Mouse (Mus musculus) midbrain, embryonic 11.5 days (tissue): ENCODE measurements around the gene Gbx2. TPM values are rescaled to one million over a fixed set of nuclear protein-coding genes. Genes with fewer than 3 reads are reported as not detected.

ENCODE experiments used
- ATAC-seq: fragments of 200-750 bp; cut with Nextera tagmentation; 2 replicates; pipeline ENCODE4 v1.8.0; 2017; ENCODE audit warnings: moderate TSS enrichment, moderate library complexity; ENCODE audit not compliant: low FRiP score
- DNase-seq: peaks from one replicate; pipeline ENCODE4 v3.0.0; 2015; ENCODE audit warnings: low spot score; ENCODE audit errors: missing footprints
- H3K27ac ChIP-seq: fragments of 300-500 bp; sonication (generic); 2 replicates; pipeline ENCODE4 v1.5.1; 2014; ENCODE audit warnings: low read depth, low read length
- H3K27me3 ChIP-seq: fragments of 300-500 bp; sonication (generic); 2 replicates; pipeline ENCODE4 v1.6.1; 2014; ENCODE audit warnings: mild to moderate bottlenecking, low read length, moderate library complexity, mixed read lengths; ENCODE audit not compliant: control insufficient read depth, insufficient read depth
- H3K36me3 ChIP-seq: fragments of 300-500 bp; sonication (generic); 2 replicates; pipeline ENCODE4 v1.6.1; 2014; ENCODE audit warnings: mild to moderate bottlenecking, low read length, moderate library complexity, mixed read lengths; ENCODE audit not compliant: control insufficient read depth, insufficient read depth
- H3K4me1 ChIP-seq: fragments of 300-500 bp; sonication (generic); 2 replicates; pipeline ENCODE4 v1.6.1; 2014; ENCODE audit warnings: low read length; ENCODE audit not compliant: control insufficient read depth, insufficient read depth
- H3K4me2 ChIP-seq: fragments of 300-500 bp; sonication (generic); 2 replicates; pipeline ENCODE4 v1.6.1; 2014; ENCODE audit warnings: mild to moderate bottlenecking, moderate library complexity
- H3K4me3 ChIP-seq: fragments of 300-500 bp; sonication (generic); 2 replicates; pipeline ENCODE4 v1.5.1; 2014; ENCODE audit warnings: low read depth, low read length
- H3K9ac ChIP-seq: fragments of 300-500 bp; sonication (generic); 2 replicates; pipeline ENCODE4 v1.6.1; 2014; ENCODE audit warnings: low read length
- H3K9me3 ChIP-seq: fragments of 300-500 bp; sonication (generic); 2 replicates; pipeline ENCODE4 v1.6.1; 2016; ENCODE audit warnings: low read length; ENCODE audit not compliant: control insufficient read depth
- WGBS: fragments of 180-500 bp; shearing (Covaris S2); extraction: QIAGEN DNeasy Blood & Tissue Kit; methylation state at CpG from one replicate; pipeline ENCODE4 v1.1.7; 2014; 5-methylcytosine and 5-hydroxymethylcytosine counted together
- polyA plus RNA-seq: library from polyadenylated mRNA; unstranded; fragments of >200 nt; fragmentation: Nextera tagmentation; extraction: Ambion mirVana; gene quantifications from 2 replicates; pipeline ENCODE4 v1.2.1, GENCODE M21; 2014

Gene Gbx2
- polyA plus RNA-seq, 1 experiment from 2014 or later = 9.6 TPM

DNA sequence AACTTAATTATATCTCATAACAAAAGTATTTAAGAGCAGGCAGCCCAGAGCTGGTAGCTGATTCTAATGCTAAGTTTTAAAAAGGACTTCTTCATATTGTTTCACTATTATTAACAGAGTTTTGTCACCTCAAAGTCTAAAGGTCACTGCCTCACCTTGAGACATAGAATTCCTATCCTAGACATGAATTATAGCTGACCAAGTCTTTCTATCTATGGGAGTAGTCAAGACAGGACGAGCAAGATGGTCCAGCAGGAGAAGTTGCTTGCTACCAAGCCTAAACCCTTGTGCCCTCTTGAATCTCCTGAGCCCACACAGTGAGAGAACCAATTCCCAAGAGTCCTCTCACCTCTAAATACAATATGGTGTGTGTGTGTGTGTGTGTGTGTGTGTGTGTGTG is 28.3 kb downstream of the Gbx2 start:
- Histone ChIP-seq H3K4me3 (no peak overlapping the region), H3K9me3 (peaks cover 5% of the 10 kb centered on the region), H3K4me1 (no peaks in the 10 kb centered on the region), H3K36me3 (no peaks in the 10 kb centered on the region), H3K27ac (no peak overlapping the region), H3K9ac (no peak overlapping the region), H3K27me3 (no peaks in the 10 kb centered on the region), H3K4me2 (no peak overlapping the region)
- no peak for DNase-seq
- 85% methylated on average over 1 of the region's 1 CpGs for WGBS
- no peak for ATAC-seq

GRCm38 (mm10) chr1:89902236-89902635 is 28.7 kb downstream of the Gbx2 start:
- WGBS = 94% methylated on average over 2 of the region's 2 CpGs
- no peaks in the 10 kb centered on the region for H3K36me3 ChIP-seq
- no peak for ATAC-seq
- H3K27me3 ChIP-seq = no peaks in the 10 kb centered on the region
- H3K4me2 ChIP-seq = no peak overlapping the region
- no peak for DNase-seq
- H3K4me3 ChIP-seq = no peak overlapping the region
- H3K9ac ChIP-seq = no peak overlapping the region
- H3K27ac ChIP-seq = no peak overlapping the region
- no peaks in the 10 kb centered on the region for H3K4me1 ChIP-seq
- peaks cover 5% of the 10 kb centered on the region for H3K9me3 ChIP-seq

- no peak overlapping the region for H3K9ac ChIP-seq
- no peak for ATAC-seq
Observed at GRCm38 (mm10) chr1:89901381-89901780, 29.6 kb downstream of the Gbx2 start.

DNA sequence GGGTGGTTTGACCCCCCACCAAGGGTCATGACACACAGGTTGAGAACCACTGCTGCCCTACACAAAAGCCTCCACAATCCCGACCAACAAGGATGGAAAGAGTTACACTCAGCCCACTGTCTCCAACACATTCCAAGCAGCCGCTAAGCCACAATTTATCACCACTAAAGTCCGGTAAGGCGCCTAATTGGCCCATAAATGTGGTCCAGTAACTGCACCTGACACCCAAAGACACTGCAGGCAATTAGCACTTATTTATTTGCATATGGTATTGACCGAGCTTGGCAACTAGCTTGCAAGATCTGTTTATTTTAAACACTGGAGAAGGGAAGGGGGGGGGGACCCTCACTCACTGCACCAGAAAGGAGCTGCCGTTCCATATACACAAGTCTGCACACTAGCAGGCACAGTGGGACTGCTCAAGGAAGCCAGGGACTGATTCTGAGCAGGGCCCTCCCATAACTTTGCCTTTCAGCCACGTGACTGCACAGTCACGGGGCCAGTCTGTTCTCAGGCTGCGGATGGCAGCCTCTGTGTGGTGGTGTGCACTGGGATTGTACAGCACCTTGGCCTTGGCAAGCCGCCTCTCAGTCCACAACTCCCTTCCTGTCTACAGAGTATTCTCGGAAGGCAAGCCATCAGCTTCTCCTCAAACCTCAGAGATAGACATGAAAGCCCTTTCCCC is 31.1 kb downstream of the Gbx2 start:
- Histone ChIP-seq H3K4me2 (no peak overlapping the region), H3K36me3 (no peaks in the 10 kb centered on the region), H3K4me1 (no peaks in the 10 kb centered on the region), H3K4me3 (no peak overlapping the region), H3K27me3 (no peaks in the 10 kb centered on the region), H3K27ac (no peak overlapping the region), H3K9me3 (no peaks in the 10 kb centered on the region), H3K9ac (no peak overlapping the region)
- DNase-seq = no peak
- ATAC-seq = no peak
- WGBS = 83% methylated on average over 11 of the region's 11 CpGs

More at GRCm38 (mm10) chr1:89901381-89901780, 29.6 kb downstream of the Gbx2 start:
- DNase-seq = no peak
- no peaks in the 10 kb centered on the region for H3K4me1 ChIP-seq
- H3K27ac ChIP-seq = no peak overlapping the region
- 82% methylated on average over 4 of the region's 4 CpGs for whole genome bisulfite sequencing
- no peaks in the 10 kb centered on the region for H3K36me3 ChIP-seq
- H3K27me3 ChIP-seq = no peaks in the 10 kb centered on the region
- no peak overlapping the region for H3K4me2 ChIP-seq
- H3K4me3 ChIP-seq = no peak overlapping the region
- peaks cover 3% of the 10 kb centered on the region for H3K9me3 ChIP-seq

DNA sequence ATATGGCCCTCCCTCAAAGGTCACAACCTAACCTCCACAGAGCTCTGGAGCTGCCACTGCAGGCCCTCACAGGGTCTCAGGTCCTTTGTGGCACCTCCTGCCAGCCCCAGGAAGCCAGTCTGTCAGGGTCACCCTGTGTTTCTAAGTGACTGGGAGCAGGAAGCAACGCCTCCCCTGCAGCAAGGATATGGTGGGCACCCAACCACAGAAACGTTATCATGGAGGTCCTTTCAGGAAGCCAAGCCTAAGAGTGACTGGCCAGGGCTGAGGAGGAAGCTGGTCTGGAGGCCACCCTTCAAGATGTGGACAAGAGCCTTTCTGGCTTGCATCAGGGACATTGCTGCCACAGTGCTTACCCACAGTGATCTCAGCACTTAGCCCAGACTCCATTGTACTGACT is 31.9 kb downstream of the Gbx2 start:
- no peaks in the 10 kb centered on the region for H3K4me1 ChIP-seq
- no peak overlapping the region for H3K4me3 ChIP-seq
- H3K27me3 ChIP-seq = no peaks in the 10 kb centered on the region
- WGBS = 85% methylated on average over 2 of the region's 2 CpGs
- H3K4me2 ChIP-seq = no peak overlapping the region
- no peaks in the 10 kb centered on the region for H3K9me3 ChIP-seq
- H3K9ac ChIP-seq = no peak overlapping the region
- ATAC-seq (no peak), DNase-seq (no peak)
- no peak overlapping the region for H3K27ac ChIP-seq
- no peaks in the 10 kb centered on the region for H3K36me3 ChIP-seq

DNA sequence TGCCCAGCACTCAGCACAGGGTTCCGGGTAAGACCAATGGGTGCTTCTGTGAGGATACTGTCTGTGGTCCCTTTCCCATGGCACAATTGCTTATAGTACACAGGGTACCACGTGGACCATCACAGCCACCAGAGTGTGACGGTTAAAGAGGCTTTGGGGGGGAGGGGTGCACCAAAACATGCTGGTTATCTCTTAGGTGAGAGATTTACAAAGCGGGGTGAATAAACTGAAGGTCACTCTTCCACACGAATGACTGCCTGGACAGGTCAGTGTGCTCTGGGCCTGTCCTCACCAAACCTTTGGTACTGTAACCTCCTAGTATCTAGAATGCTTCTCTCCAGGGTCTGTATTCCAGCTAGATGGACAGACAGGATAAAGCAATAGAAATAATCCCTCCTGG is 35.2 kb downstream of the Gbx2 start:
- ATAC-seq (no peak), DNase-seq (no peak)
- WGBS = 86% methylated on average over 5 of the region's 5 CpGs
- Histone ChIP-seq H3K9ac (no peak overlapping the region), H3K27ac (no peak overlapping the region), H3K4me2 (no peak overlapping the region), H3K36me3 (no peaks in the 10 kb centered on the region), H3K4me3 (no peak overlapping the region), H3K27me3 (no peaks in the 10 kb centered on the region), H3K9me3 (no peaks in the 10 kb centered on the region), H3K4me1 (peaks cover 10% of the 10 kb centered on the region)

DNA sequence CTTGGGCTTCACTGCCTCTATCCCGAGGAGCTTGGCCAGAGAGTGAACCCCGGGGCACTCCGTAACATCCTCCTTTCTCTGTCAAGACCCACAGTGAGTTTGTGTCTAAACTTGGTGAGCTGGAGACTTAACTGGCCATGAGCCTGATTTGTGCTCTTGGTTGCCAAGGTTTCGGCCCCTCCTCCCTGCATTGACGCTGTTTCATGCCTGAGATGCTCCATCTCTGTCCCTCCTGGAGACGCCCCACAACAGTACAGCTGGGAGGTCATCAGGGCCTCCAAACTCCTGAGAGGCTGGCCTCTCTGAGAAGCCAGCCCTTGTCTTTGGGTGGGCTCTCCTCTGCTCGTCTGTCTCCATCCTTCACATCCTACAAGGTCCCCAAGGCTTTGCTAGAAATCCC is 38.7 kb downstream of the Gbx2 start:
- no peak overlapping the region for H3K27ac ChIP-seq
- ATAC-seq = peak; percentile 35; the same call in 1 of the 2 replicates

GRCm38 (mm10) chr1:89891400-89891799 is 39.6 kb downstream of the Gbx2 start:
- Histone ChIP-seq H3K36me3 (peaks cover 6% of the 10 kb centered on the region), H3K4me2 (no peak overlapping the region), H3K9me3 (no peaks in the 10 kb centered on the region), H3K4me1 (peaks cover 10% of the 10 kb centered on the region), H3K4me3 (no peak overlapping the region), H3K9ac (no peak overlapping the region), H3K27ac (no peak overlapping the region), H3K27me3 (0 out of 2 replicates have a peak, but pooled peaks cover 3% of the 10 kb centered on the region)
- ATAC-seq (no peak), DNase-seq (no peak)
- 91% methylated on average over 6 of the region's 6 CpGs for WGBS

More for the DNA sequence above, 38.7 kb downstream of the Gbx2 start:
- Histone ChIP-seq H3K4me2 (no peak overlapping the region), H3K4me3 (no peak overlapping the region), H3K9me3 (no peaks in the 10 kb centered on the region), H3K9ac (no peak overlapping the region), H3K4me1 (peaks cover 10% of the 10 kb centered on the region), H3K36me3 (peaks cover 6% of the 10 kb centered on the region), H3K27me3 (0 out of 2 replicates have a peak, but pooled peaks cover 3% of the 10 kb centered on the region)
- no peak for DNase-seq
- WGBS = 35% methylated on average over 7 of the region's 7 CpGs

DNA sequence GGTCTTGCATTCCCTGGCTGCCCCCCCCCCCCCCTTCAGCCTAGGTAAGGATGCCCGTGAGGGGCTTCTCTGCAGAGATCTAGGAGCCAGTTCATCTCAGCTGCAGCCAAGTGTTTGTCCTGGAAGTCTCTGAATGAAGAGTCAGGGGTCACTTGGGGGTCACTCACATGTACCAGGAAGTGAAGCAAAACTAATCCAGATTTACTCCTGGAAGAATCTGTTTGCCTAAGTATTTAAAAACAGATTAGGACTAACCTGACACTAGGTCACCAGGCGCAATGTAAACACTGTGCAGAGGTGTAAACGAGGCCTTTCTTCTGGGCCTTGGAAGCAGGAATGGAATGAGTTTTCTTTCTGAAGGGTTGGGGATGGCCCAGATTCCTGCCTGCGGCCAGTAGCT is 45.3 kb downstream of the Gbx2 start:
- H3K36me3 ChIP-seq = peaks cover 6% of the 10 kb centered on the region
- peaks cover 6% of the 10 kb centered on the region; the same call in 1 of the 2 replicates for H3K27me3 ChIP-seq
- no peak overlapping the region for H3K4me3 ChIP-seq
- no peaks in the 10 kb centered on the region for H3K9me3 ChIP-seq
- H3K4me2 ChIP-seq = no peak overlapping the region
- DNase-seq (no peak), ATAC-seq (no peak)
- peaks cover 3% of the 10 kb centered on the region for H3K4me1 ChIP-seq
- 13% methylated on average over 4 of the region's 4 CpGs for WGBS
- no peak overlapping the region for H3K9ac ChIP-seq
- no peak overlapping the region for H3K27ac ChIP-seq
